Mouse (Mus musculus) kidney, adult 2 months (tissue): ENCODE data around the gene Nr1h4.

Experiments
- CTCF ChIP-seq: fragments of 200-500 bp; conservative IDR thresholded peaks from 2 replicates; pipeline ENCODE4 v1.5.1; 2011; ENCODE audit warnings: low read depth, mild to moderate bottlenecking, control low read depth, low read length, moderate library complexity, mixed read lengths; ENCODE audit not compliant: insufficient read depth, insufficient read length
- POLR2A ChIP-seq: fragments of 200-500 bp; IDR thresholded peaks from one replicate; pipeline ENCODE4 v1.6.1; 2011; ENCODE audit warnings: low read depth, low read length, control low read depth

DNA sequence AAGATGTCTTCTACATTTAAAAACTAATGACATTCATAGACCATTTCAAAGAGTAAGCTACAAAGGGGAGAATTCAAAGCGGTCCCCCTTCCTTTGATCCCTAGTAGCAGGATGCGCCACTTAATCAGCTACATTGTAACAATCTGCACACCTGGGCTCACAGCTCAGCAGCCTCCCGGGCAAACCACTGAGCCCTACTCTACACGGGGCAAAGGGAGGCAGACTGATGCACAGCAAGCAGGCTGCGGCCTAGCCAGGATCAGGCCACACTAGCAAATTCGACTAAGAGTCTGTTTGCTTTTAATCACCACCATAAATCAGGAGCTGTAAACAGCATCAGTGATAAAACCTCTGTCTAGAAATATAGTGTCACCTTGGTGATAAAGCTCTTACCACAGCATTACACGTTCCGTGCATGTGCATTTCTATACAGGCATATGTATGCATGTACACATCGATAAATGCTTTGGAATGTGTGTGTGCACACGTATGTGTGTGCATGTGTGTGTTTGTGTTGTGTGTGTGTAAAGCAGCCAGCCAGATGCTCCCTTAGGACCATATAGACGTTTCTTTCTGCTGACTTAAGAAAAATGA is 108.5 kb downstream of the Nr1h4 start:
- TF ChIP-seq POLR2A = no peak
- TF ChIP-seq CTCF = no peak
